9 mouse cellular contexts compared by ENCODE assay signal in the genomic region with DNA sequence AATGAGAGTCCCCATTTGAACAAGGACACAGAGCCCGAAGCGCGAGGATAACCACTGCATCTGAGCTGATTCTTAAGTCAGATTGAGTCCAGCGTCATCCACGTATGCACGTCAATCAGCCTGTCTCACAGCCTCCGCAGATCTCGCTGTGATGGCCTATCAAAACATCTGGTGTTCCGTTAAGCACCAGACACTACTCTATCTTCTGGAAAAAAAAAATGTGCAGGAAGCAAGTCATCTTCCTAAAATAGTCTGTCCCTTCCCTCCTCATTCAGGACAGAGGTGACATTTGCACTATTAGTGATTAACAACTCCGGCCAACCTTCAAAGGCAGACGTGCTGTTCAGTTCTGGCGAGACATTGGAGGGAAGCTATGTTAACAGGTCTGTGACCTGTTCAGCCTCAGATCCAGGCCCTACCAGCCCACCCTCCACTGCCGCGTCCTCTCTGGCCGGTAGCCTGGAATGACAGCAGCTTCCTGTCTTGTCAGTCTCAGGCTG.
DNase-seq lines count a peak whose midpoint lies in the region; ATAC-seq lines count a peak whose summit lies in the region.
"Had no signal": no experiment of that assay in that cellular context is flagged by ENCODE, and none has a peak within 500 bp of the region (broad histone marks: within the 10 kb centered on the region; RNA-seq: fewer than 3 reads in every experiment).

No protein-coding gene starts in this region.

- H3K9ac ChIP-seq in neural tube, embryonic 11.5 days (ENCODE audit: low read length) = no peak overlapping the region
- no peak overlapping the region for H3K9ac ChIP-seq in neural tube, embryonic 15.5 days (replicated peaks)
- no peak overlapping the region for H3K9ac ChIP-seq in heart, embryonic 12.5 days
- no peak overlapping the region for H3K9ac ChIP-seq in stomach, embryonic 14.5 days (replicated peaks; ENCODE audit: low read depth, low read length)

- WGBS in neural tube, embryonic 11.5 days = 51% methylated on average over 15 of the region's 15 CpGs
- 63% methylated on average over 15 of the region's 15 CpGs for WGBS in neural tube, embryonic 15.5 days
- WGBS in heart, embryonic 12.5 days = 30% methylated on average over 15 of the region's 15 CpGs
- WGBS in stomach, embryonic 14.5 days = 66% methylated on average over 15 of the region's 15 CpGs

- peak overlapping the region; percentile 39; the same call in 1 of the 2 replicates for H3K27ac ChIP-seq in neural tube, embryonic 11.5 days (ENCODE audit: low read depth, low read length)
- no peak overlapping the region for H3K27ac ChIP-seq in neural tube, embryonic 15.5 days (replicated peaks)
- H3K27ac ChIP-seq in heart, embryonic 12.5 days (ENCODE audit: poor library complexity, severe bottlenecking) = peak overlapping the region; percentile 57
- peak overlapping the region; percentile 78; the same call in 1 of the 2 replicates for H3K27ac ChIP-seq in stomach, embryonic 14.5 days (ENCODE audit: low read length)

- peaks cover 24% of the 10 kb centered on the region for H3K4me1 ChIP-seq in neural tube, embryonic 11.5 days (ENCODE audit: control insufficient read depth, insufficient read depth, low read length)
- H3K4me1 ChIP-seq in neural tube, embryonic 15.5 days = peaks cover 40% of the 10 kb centered on the region
- peaks cover 63% of the 10 kb centered on the region for H3K4me1 ChIP-seq in heart, embryonic 12.5 days (replicated peaks)
- H3K4me1 ChIP-seq in stomach, embryonic 14.5 days (ENCODE audit: control insufficient read depth, insufficient read depth, low read length) = peaks cover 38% of the 10 kb centered on the region

- H3K27me3 ChIP-seq in neural tube, embryonic 11.5 days (ENCODE audit: control insufficient read depth, insufficient read depth, low read length) = peaks cover 5% of the 10 kb centered on the region; the same call in 1 of the 2 replicates
- H3K27me3 ChIP-seq in neural tube, embryonic 15.5 days (replicated peaks) = peaks cover 36% of the 10 kb centered on the region; the same call in 1 of the 2 replicates
- peaks cover 7% of the 10 kb centered on the region; the same call in 1 of the 2 replicates for H3K27me3 ChIP-seq in heart, embryonic 12.5 days (replicated peaks)
- no peaks in the 10 kb centered on the region for H3K27me3 ChIP-seq in stomach, embryonic 14.5 days (ENCODE audit: control insufficient read depth, insufficient read depth, low read length)

- DNase-seq in neural tube, embryonic 11.5 days (ENCODE audit: low spot score) = no peak
- DNase-seq in kidney, postnatal 36 days = peak; percentile 72 to 82
- DNase-seq in cerebellum, adult 11-12 months = no peak
- no peak for DNase-seq in cerebellum, postnatal 14 days
- DNase-seq: right cerebral cortex, adult 18-20 months had no signal

- no peak overlapping the region for H3K4me2 ChIP-seq in neural tube, embryonic 11.5 days (ENCODE audit: low read depth)
- H3K4me2 ChIP-seq in neural tube, embryonic 15.5 days = no peak overlapping the region
- H3K4me2 ChIP-seq in heart, embryonic 12.5 days = no peak overlapping the region
- H3K4me2 ChIP-seq in stomach, embryonic 14.5 days (replicated peaks; ENCODE audit: low read depth, low read length) = no peak overlapping the region

- H3K4me3 ChIP-seq in neural tube, embryonic 11.5 days (ENCODE audit: low read depth, low read length) = no peak overlapping the region
- no peak overlapping the region for H3K4me3 ChIP-seq in neural tube, embryonic 15.5 days (replicated peaks)
- no peak overlapping the region for H3K4me3 ChIP-seq in heart, embryonic 12.5 days
- H3K4me3 ChIP-seq in stomach, embryonic 14.5 days (ENCODE audit: low read depth, low read length) = no peak overlapping the region

- ATAC-seq in neural tube, embryonic 11.5 days (ENCODE audit: insufficient read depth, low FRiP score, low TSS enrichment) = no peak
- ATAC-seq in neural tube, embryonic 15.5 days (ENCODE audit: low FRiP score) = no peak
- ATAC-seq in heart, embryonic 12.5 days (ENCODE audit: insufficient number of reproducible peaks, low FRiP score) = no peak
- no peak for ATAC-seq in stomach, embryonic 14.5 days (ENCODE audit: insufficient number of reproducible peaks, insufficient read depth, low FRiP score, low read depth)
- no peak for ATAC-seq in frontal cortex, adult (ENCODE audit: low TSS enrichment)

- no peaks in the 10 kb centered on the region for H3K36me3 ChIP-seq in neural tube, embryonic 11.5 days (ENCODE audit: control insufficient read depth, insufficient read depth, low read length)
- H3K36me3 ChIP-seq in neural tube, embryonic 15.5 days = no peaks in the 10 kb centered on the region
- no peaks in the 10 kb centered on the region for H3K36me3 ChIP-seq in heart, embryonic 12.5 days
- no peaks in the 10 kb centered on the region for H3K36me3 ChIP-seq in stomach, embryonic 14.5 days (ENCODE audit: control insufficient read depth, insufficient read depth, low read length)

- no peaks in the 10 kb centered on the region for H3K9me3 ChIP-seq in neural tube, embryonic 11.5 days (ENCODE audit: control insufficient read depth, low read length)
- H3K9me3 ChIP-seq in neural tube, embryonic 15.5 days (replicated peaks) = no peaks in the 10 kb centered on the region
- H3K9me3 ChIP-seq in heart, embryonic 12.5 days (replicated peaks) = no peaks in the 10 kb centered on the region
- no peaks in the 10 kb centered on the region for H3K9me3 ChIP-seq in stomach, embryonic 14.5 days (ENCODE audit: control insufficient read depth, low read depth, low read length)

Comparison
In these comparisons a context has a peak if more than half of its experiments do, and no peak if none do; other contexts are left out.
1. DNase-seq: peak in kidney, postnatal 36 days (2 of 2); none in neural tube, embryonic 11.5 days (single experiment), cerebellum, adult 11-12 months (single experiment) and cerebellum, postnatal 14 days (0 of 2).